Mouse (Mus musculus): ENCODE measurements around the gene Appbp2. TPM values are rescaled to one million over a fixed set of nuclear protein-coding genes. Genes with fewer than 3 reads are reported as not detected.

The Appbp2 gene
- total and polyA plus RNA-seq, 2 experiments from 2014 or later = 44.1 to 61.0 TPM

DNA sequence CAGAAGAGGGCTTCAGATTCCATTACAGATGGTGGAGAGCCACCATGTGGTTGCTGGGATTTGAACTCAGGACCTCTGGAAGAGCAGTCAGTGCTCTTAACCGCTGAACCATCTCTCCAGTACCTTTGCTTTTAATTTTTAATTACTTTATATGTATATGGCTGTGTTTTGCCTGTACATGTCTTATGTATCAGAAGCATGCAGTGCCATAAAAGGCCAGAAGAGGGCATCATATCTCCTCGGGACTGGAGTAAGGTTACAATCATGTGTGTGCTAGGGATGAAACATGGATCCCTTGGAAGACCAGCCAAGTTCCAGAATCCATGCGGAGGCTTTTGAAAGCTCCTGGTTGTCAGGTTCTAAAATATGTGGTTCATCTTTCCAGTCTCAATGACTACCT lies 35.7 kb upstream of the Appbp2 start:
- no peak overlapping the region for H3K27ac ChIP-seq (ENCODE audit: low read depth, low read length)
- no peak overlapping the region for H3K4me3 ChIP-seq (ENCODE audit: low read depth, low read length)
- no peaks in the 10 kb centered on the region for H3K36me3 ChIP-seq (ENCODE audit: insufficient read depth, low read length)
- TF ChIP-seq CTCF (IDR thresholded peaks at IDR 0.05) = peak; percentile 59
- no peaks in the 10 kb centered on the region for H3K4me1 ChIP-seq (ENCODE audit: insufficient read depth, low read length)
- H3K9ac ChIP-seq (replicated peaks; ENCODE audit: low read length, poor library complexity, severe bottlenecking) = no peak overlapping the region
- no peaks in the 10 kb centered on the region for H3K9me3 ChIP-seq (ENCODE audit: low read length)
- WGBS = 58% methylated on average over 3 of the region's 3 CpGs
- DNase-seq (ENCODE audit: low spot score) (peak; percentile 22), ATAC-seq (ENCODE audit: low FRiP score) (no peak)
- H3K27me3 ChIP-seq (ENCODE audit: insufficient read depth, low read length) = no peaks in the 10 kb centered on the region
- H3K4me2 ChIP-seq (ENCODE audit: low read depth, low read length, poor library complexity, severe bottlenecking) = no peak overlapping the region

DNA sequence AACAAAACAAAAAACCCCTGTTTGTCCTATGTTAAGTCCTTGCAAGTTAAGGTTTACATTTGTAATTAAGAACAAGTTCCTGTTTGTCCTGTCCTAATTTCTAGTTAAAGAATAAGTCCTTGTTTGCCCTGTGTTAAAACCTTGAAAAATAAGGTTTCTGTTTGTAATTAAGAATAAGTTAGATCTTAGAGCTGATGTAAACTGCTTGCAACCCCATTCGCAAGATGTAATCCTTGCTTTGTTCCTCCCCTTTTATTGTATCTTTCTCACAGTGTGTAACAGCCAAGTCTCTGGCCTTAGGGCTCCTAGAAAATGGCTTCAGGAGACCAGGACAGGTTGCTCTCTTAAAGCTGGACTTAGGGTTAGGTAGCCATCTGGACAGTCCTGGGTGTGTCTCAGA lies 32.5 kb upstream of the Appbp2 start:
- no peak for TF ChIP-seq CTCF (IDR thresholded peaks at IDR 0.05)

DNA sequence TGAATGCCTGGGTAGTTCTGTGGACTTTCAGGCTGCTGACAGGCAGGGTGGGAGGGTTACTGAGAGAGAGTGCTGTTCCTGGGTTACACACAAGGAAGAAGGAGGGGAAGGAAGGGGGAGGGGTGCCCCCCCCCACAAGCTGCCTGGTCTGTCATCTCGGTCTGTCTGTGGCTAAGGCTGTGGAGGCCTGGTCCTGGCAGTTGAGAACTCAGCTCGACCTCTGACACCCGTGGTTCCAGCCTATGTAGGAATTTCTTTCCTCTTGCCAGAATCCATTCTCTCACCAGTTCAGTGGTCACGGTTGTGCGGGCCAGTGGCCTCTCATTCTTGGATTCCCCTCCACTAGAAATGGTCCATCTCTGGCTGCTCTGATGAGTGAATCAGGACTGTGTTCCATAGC lies 29.7 kb upstream of the Appbp2 start:
- Histone ChIP-seq H3K4me1 (ENCODE audit: insufficient read depth, low read length) (no peaks in the 10 kb centered on the region), H3K9me3 (ENCODE audit: low read length) (no peaks in the 10 kb centered on the region), H3K4me2 (ENCODE audit: low read depth, low read length, poor library complexity, severe bottlenecking) (no peak overlapping the region), H3K9ac (replicated peaks; ENCODE audit: low read length, poor library complexity, severe bottlenecking) (no peak overlapping the region), H3K36me3 (ENCODE audit: insufficient read depth, low read length) (no peaks in the 10 kb centered on the region), H3K27me3 (ENCODE audit: insufficient read depth, low read length) (no peaks in the 10 kb centered on the region), H3K27ac (ENCODE audit: low read depth, low read length) (no peak overlapping the region), H3K4me3 (ENCODE audit: low read depth, low read length) (no peak overlapping the region)
- 53% methylated on average over 5 of the region's 5 CpGs for WGBS
- DNase-seq (ENCODE audit: low spot score) (no peak), ATAC-seq (ENCODE audit: low FRiP score) (no peak)
- no peak for TF ChIP-seq CTCF (IDR thresholded peaks at IDR 0.05)

More for the DNA sequence above, 32.5 kb upstream of the Appbp2 start:
- no peak overlapping the region for H3K4me3 ChIP-seq (ENCODE audit: low read depth, low read length)
- H3K4me1 ChIP-seq (ENCODE audit: insufficient read depth, low read length) = no peaks in the 10 kb centered on the region
- no peak for DNase-seq (ENCODE audit: low spot score)
- H3K9ac ChIP-seq (replicated peaks; ENCODE audit: low read length, poor library complexity, severe bottlenecking) = no peak overlapping the region
- no peak for ATAC-seq (ENCODE audit: low FRiP score)
- no peaks in the 10 kb centered on the region for H3K9me3 ChIP-seq (ENCODE audit: low read length)
- no peak overlapping the region for H3K4me2 ChIP-seq (ENCODE audit: low read depth, low read length, poor library complexity, severe bottlenecking)
- WGBS = 62% methylated on average over 1 of the region's 1 CpGs
- no peaks in the 10 kb centered on the region for H3K27me3 ChIP-seq (ENCODE audit: insufficient read depth, low read length)
- H3K36me3 ChIP-seq (ENCODE audit: insufficient read depth, low read length) = no peaks in the 10 kb centered on the region
- no peak overlapping the region for H3K27ac ChIP-seq (ENCODE audit: low read depth, low read length)

DNA sequence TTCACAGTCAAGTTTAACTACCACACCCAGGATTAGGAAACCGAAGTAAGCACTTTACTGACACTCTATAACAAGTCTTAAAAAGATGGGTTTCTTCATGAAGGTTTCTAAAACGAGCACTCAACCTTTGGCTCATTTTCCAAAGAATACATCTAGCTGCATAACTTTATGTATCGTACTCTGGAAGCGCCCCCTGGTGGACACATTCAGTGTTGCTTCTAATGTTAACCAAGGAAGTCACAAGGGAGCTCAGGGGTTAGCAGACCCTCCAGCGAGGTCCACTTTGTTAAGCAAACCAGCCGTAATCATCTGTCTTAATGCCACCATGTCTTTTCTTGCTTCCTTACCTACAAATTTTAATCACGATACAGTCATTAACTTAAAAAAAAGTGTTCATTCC lies 26.3 kb upstream of the Appbp2 start:
- H3K27ac ChIP-seq (ENCODE audit: low read depth, low read length) = no peak overlapping the region
- DNase-seq (ENCODE audit: low spot score) (peak; percentile 49), ATAC-seq (ENCODE audit: low FRiP score) (no peak)
- no peaks in the 10 kb centered on the region for H3K36me3 ChIP-seq (ENCODE audit: insufficient read depth, low read length)
- peak; percentile 68 for TF ChIP-seq CTCF (IDR thresholded peaks at IDR 0.05)
- no peaks in the 10 kb centered on the region for H3K27me3 ChIP-seq (ENCODE audit: insufficient read depth, low read length)
- 31% methylated on average over 7 of the region's 7 CpGs for WGBS
- no peak overlapping the region for H3K4me2 ChIP-seq (ENCODE audit: low read depth, low read length, poor library complexity, severe bottlenecking)
- H3K4me3 ChIP-seq (ENCODE audit: low read depth, low read length) = no peak overlapping the region
- H3K9me3 ChIP-seq (ENCODE audit: low read length) = no peaks in the 10 kb centered on the region
- no peak overlapping the region for H3K9ac ChIP-seq (replicated peaks; ENCODE audit: low read length, poor library complexity, severe bottlenecking)
- no peaks in the 10 kb centered on the region for H3K4me1 ChIP-seq (ENCODE audit: insufficient read depth, low read length)

DNA sequence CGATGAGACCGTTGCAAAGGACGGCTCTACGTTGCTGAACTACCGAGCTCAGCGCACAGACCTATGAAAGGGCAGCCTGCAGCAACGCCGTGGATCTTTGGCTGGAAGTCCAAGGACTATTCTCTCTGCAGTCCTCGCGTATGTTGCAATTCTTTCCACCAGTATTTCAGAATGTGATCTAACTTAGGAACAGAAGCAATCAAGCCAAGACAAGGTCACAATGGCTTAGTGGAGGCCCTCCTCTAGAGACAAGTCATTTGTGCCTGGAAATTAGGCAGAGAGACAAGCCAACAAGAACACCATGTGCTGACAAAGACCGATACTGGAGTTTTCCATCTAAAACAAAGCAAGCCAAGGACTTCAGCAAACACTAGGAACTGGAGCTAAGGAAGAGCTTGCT lies 24.0 kb upstream of the Appbp2 start:
- no peak for DNase-seq (ENCODE audit: low spot score)
- Histone ChIP-seq H3K27ac (ENCODE audit: low read depth, low read length) (no peak overlapping the region), H3K9me3 (ENCODE audit: low read length) (no peaks in the 10 kb centered on the region), H3K27me3 (ENCODE audit: insufficient read depth, low read length) (no peaks in the 10 kb centered on the region), H3K36me3 (ENCODE audit: insufficient read depth, low read length) (no peaks in the 10 kb centered on the region), H3K9ac (replicated peaks; ENCODE audit: low read length, poor library complexity, severe bottlenecking) (no peak overlapping the region), H3K4me3 (ENCODE audit: low read depth, low read length) (no peak overlapping the region), H3K4me1 (ENCODE audit: insufficient read depth, low read length) (no peaks in the 10 kb centered on the region), H3K4me2 (ENCODE audit: low read depth, low read length, poor library complexity, severe bottlenecking) (no peak overlapping the region)
- no peak for TF ChIP-seq CTCF (IDR thresholded peaks at IDR 0.05)
- no peak for ATAC-seq (ENCODE audit: low FRiP score)
- WGBS = 89% methylated on average over 11 of the region's 11 CpGs

DNA sequence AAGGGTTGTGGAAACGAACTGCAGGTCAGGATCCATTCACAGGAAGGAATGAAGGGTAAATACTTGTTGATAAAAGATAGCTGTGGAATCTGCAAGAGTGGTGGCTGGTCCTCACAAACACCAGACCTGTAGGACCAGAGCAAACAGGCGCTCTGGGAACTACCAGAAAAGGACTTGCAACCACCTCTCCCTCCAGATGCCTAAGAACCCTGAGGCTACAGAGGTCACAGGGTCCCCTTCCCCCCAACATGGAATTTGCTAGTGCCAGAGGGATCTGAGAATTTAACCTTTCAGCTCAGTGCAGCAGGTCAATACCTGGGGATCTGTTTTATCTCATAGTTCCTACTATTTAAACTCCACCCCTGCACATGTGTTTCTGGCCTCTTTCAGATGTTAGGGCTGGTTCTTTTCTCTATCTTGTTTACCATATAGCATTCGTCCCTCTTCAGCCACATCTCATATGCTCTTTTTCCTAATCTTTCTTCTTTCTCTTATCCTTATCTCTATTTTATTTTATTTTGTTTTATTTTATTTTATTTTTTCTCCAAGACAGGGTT lies 20.6 kb upstream of the Appbp2 start:
- DNase-seq (ENCODE audit: low spot score) (no peak), ATAC-seq (ENCODE audit: low FRiP score) (no peak)
- no peak overlapping the region for H3K4me2 ChIP-seq (ENCODE audit: low read depth, low read length, poor library complexity, severe bottlenecking)
- H3K27me3 ChIP-seq (ENCODE audit: insufficient read depth, low read length) = no peaks in the 10 kb centered on the region
- no peaks in the 10 kb centered on the region for H3K9me3 ChIP-seq (ENCODE audit: low read length)
- H3K9ac ChIP-seq (replicated peaks; ENCODE audit: low read length, poor library complexity, severe bottlenecking) = no peak overlapping the region
- no peaks in the 10 kb centered on the region for H3K36me3 ChIP-seq (ENCODE audit: insufficient read depth, low read length)
- 60% methylated on average over 3 of the region's 3 CpGs for WGBS
- H3K4me1 ChIP-seq (ENCODE audit: insufficient read depth, low read length) = no peaks in the 10 kb centered on the region
- no peak for TF ChIP-seq CTCF (IDR thresholded peaks at IDR 0.05)
- no peak overlapping the region for H3K4me3 ChIP-seq (ENCODE audit: low read depth, low read length)
- no peak overlapping the region for H3K27ac ChIP-seq (ENCODE audit: low read depth, low read length)

All from midbrain, postnatal 0 days (tissue).